Mouse (Mus musculus): ENCODE measurements around the gene Denr.
A peak's percentile ranks its signal among the peaks of the same experiment; 100 is the strongest.

The Denr gene

DNA sequence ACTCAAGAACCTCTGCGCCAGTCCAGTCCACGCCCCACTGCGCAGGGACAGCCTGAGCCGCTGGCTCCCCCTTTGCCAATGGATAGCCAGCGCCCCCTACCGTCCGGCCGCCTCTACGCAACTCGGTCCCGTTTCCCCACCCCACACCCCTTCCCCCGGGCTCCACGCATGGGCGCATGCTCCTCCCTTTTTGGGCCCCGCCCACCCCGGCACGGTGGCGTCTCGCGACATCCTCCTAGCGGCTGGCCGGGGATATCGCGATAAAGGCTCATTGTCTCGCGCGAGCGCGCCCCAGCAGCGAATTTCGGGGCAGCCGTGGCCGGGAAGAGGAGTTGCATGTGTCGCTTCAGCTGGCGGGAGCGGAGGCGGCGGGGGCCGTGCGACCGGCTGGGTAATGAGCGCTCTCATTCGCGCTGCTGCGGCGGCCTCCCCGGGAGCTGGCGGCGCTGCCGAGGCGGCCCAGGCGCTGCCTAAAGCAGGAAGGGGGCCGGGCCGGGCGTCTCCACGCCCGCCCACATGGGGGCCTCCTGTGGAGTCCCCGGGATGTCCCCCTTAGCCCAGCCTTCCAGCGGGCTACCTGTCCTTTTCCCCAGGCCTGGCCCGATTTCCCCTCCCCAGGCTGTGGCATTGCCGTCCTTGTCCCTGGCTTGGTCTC lies at the start of gene Denr:
Gene Denr, plus strand, starts transcription at position 200 of the 655 bp plus-strand sequence.
- peak; percentile 95 to 99 for DNase-seq (ENCODE audit: low spot score in 2 of 2)

DNA sequence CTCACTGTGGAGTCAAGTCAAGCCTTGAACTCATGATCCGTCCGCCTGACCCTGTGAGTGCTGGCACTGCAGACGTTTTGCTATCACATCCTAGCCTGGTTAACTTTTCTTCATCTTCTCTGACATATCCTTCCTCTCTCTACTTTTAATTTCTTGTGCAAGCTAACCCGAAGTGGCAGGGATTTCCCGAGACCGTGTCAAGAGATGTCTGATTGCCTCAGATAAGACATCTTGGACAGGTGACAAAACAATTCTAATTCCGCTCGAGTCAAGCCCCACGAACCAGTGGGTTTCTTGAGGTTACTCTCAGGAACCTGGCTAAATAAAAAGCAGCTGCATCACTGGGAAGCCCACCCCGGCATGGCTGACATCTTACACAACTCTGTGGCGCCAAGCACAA lies 48.2 kb upstream of the Denr start:
- no peak for DNase-seq (ENCODE audit: low spot score in 2 of 2)

DNA sequence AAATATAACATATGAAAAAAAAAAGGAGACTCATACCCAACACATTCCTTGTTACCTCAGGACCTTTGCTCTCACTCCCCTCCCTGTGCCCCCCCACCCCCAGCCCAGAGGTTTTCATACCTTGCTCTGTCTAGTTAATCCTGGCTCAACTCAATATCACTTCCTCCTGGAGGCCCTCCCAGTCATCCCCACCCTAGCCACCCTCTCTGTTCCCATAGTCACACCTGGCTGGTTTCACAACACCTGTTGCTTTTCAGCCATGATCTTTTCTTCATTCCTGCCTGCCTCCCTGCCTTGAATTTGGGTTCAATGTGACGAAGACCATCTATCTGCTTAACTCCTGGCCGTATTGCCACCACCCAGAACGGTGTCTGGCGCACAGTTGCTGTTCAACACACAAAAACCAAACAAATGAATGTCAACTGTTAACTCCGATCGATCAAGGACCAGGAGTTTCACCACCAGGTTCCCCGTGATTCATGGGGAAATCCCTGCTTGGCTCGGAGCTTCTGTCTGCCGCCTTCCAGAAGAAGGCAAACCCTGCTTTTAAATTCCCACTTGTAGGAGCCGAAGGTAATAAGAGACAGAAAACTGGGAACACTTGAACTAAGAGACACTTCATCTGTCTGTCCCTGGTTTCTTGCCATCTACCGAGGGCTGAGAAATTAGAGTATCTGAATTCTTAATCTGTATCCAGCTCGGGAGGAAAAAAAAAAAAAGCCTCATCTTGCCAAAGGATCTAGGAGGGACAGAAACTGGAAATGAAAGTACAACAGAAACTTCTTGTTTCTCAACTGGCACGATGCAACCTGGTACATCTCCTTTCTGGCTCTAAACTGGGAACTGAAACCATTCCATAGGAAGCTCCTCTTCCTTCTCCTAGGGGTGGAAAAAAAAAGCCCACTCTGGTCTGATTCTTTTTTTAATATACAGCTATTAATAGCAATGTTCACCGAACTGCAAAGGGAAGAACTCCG lies 44.3 kb upstream of the Denr start:
- no peak for DNase-seq (ENCODE audit: low spot score in 2 of 2)

DNA sequence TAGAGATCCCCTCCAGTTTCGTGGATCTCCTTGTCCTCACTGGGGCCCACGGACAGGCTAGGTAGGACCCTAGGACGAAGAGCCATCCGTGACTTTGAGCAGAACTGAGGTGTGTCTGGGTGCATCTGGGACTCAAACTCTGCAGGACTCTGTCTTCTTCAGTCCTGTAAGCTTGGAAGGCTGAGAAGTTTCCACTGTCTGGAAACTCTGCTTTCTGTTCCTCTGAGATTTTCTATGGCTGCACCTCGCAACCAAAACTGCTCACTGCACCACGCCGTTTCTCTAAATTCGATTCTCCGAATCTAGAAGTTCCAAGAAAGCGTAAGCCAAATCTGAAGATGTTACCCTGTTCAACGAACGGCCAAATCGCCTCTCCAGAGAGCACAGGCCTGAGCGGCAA lies 43.0 kb upstream of the Denr start:
- no peak for DNase-seq (ENCODE audit: low spot score in 2 of 2)

DNA sequence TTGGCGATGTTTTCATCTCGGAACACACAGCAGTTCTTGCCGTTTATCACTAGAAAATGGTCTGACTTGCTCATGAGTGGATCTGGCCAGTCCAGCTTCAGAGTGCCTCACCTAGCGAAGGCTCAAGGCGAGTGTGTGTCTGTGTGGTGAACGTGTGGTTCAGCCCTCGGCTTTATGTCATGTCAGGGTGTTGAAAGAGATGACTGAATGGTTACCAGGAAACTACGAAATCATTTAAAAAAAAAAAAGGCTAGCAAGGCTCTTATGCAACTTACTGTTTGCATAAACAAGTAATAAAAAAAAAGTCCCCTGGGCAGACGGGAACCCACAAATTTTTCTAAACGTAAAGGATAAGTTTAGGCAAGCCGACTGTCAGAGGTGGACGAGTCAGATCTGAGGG lies 41.6 kb upstream of the Denr start, which contains the start of gene Hcar2:
Gene Hcar2, minus strand, starts transcription at position 135 of the 400 bp plus-strand sequence.
- DNase-seq (ENCODE audit: low spot score in 2 of 2), result no peak

DNA sequence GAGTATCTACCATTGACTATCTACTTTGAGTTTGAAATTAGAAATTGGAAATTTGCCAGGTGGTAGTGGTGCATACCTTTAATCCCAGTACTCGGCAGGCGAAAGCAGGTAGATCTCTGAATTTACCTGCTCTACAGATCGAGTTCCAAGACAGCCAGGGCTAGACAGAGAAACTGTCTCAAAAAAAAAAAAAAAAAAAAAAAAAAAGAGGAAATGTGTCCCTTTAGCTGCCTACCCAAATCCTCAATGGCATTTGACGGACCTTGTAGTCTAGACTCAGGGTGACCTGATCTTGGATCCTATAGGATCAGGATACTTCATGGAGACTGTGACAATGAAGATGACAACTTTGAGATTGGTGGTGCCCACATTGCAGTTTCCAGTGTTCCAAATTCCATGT lies 40.5 kb upstream of the Denr start:
- DNase-seq (ENCODE audit: low spot score in 2 of 2), result no peak

DNA sequence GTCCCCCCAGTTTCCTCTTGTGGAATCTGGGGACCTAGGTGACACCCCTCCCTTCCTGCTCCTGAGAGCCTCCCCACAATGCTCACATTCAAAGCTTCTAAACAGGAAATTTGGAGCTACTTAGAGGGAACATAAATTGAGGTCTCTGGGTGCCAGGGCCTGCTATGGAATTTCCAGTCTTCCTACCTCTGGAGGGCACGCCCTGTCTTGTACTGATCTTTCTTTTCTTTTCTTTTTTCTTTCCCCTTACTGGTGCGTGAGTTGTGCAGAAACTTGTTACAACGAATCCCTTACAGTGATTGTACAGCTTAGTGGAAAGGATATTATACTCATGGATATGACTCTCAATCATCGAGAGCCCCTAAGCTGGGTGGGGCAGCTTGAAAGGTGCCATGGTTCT lies 37.4 kb upstream of the Denr start:
- DNase-seq (ENCODE audit: low spot score in 2 of 2), result no peak

DNA sequence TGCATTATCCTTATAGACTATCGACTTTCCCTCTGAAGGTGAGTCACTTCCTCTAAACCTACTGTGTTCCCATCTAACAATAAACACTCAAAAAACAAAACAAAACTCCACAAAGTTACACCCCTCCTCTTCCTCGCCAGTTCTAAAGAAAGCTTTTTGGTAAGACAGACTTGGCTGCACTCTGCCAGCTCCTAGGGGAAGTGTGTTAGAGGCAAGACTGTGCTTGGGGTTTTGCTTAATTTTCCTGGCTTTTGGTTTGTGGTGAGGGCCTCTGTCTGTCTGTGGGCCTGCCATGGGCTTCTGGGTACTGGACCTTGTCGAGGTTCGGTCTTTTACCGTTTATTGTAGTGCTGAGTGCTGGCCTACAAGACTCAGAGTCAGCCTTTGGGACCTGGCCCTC lies 32.8 kb upstream of the Denr start:
- no peak for DNase-seq (ENCODE audit: low spot score in 2 of 2)

DNA sequence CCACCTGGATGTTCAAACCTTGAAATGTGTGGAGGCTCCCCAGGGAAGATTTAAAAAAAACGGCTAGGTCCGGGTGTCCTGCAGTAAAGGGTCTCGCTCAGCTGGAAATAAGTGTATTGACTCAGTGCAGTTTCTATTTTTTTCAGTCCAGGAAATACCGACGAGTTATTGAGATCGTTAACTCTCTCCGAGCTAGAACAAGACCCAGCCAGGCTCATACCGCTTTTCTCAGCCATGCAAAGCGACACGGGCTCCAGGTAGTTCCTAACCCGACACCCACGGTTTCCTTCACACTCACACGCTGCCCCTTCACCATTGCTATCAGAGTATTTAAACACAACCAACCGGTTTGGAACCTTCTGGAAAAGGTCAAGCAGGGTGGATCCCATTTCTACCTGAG lies 28.9 kb upstream of the Denr start:
- no peak for DNase-seq (ENCODE audit: low spot score in 2 of 2)

DNA sequence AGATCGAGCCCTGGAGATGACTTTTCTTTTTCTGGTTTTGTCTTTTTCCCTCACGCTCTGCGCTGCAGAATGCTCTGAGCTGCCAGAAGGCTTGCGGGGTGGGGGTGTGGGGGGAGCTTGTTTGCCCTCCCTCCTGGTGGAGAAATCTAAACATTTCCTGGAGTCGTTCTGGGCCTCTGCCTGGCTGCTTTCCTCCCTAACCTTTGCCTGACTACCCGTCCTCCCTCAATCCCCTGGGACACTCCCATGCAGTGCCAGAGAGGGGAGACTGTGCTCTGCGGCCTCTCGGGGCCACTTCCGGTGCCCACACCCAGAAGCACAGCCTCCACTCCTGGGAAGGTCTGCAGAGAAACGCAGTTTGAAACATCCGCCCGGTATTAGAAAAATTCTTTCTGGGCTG lies 27.0 kb upstream of the Denr start, which contains the start of gene Hcar1:
Gene Hcar1, minus strand, starts transcription at position 93 of the 400 bp plus-strand sequence.
- DNase-seq (ENCODE audit: low spot score in 2 of 2), result no peak

DNA sequence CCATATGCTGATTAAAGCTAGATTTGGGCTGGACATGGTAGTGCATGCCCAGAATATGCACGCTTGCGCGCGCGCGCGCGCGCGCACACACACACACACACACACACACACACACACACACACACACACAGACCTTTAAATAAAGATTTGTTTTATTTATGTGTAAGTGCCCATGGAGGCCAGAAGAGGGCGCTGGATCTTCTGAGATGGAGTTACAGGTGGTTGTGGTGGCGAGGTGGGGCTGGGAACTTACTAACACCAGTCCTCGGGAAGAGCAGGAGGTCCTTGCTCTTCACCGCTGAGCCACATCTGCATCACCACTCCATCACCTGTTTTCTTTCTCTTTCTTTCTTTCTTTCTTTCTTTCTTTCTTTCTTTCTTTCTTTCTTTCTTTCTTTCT lies 26.2 kb upstream of the Denr start:
- DNase-seq (ENCODE audit: low spot score in 2 of 2), result no peak

DNA sequence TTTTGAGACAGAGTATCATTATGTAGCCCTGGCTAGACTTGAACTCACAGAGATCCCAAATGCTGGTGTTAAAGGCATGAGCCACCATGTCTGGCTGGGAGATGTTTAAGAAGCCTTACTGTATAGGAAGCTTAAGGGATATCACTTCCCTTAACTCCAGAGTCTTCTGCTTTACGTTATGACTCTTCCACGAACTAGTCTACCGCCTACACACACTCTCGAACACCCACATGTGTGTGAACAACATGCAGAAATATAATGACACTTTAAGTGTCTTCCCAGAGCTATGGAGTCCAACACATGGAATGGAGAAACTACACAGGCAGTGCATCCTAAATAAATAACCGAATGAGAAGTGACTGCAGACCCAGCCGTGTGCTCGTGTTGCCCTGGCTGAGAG lies 23.1 kb upstream of the Denr start:
- no peak for DNase-seq (ENCODE audit: low spot score in 2 of 2)

DNA sequence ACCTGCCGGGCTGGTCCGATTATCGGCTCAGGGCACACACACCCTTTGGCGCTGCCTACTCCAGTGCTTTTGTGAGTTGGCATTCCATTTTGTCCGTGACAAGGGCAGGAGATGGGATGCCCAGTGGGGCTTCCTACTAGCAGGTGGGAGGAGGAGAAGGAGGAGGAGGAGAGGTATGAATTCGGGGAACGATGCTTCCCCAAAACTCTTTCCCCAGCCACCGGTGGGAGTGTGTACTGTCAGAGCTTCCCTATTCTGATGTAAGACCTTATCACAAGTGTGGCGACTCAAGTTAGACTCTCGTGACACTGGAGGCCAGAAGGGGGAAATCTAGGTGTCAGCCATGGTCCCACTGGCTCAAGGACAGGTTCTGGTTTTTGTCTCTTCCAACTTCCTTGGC lies 22.6 kb upstream of the Denr start:
- DNase-seq (ENCODE audit: low spot score in 2 of 2), result no peak

DNA sequence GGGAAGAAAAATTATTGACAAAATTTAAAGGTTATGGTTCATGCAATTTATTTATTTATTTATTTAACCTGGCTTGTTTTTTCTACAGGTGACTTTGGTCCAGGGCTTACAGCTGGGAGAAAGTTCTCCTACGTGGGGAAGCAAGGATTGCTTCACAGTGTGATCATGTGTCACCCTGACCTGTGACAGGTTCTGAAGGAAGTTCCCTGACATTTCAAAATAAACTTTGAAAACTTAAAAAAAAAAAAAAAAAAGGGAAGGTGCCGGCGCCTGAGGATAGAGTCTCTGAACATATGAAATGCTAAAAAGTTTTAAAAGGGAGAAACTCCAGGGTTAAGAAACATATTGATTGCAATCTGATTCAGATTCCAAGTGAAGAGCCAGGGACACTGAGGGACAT lies 20.6 kb upstream of the Denr start:
- no peak for DNase-seq (ENCODE audit: low spot score in 2 of 2)

DNA sequence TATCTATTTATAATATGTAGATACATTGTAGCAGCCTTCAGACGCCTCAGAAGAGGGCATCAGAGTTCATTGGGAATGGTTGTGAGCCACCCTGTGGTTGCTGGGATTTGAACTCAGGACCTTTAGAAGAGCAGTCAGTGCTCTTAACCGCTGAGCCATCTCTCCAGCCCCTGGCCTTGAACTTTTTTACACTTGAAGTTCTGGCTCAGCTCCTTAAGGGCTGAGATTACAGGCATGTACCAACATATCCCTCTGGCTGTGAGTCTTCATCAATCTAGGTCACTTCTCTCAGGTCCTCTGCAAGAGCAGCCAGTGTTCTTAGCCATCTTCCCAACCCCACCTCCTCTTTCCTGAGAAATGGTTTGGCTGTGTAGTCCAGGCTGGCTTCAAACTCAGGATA lies 16.7 kb upstream of the Denr start:
- no peak for DNase-seq (ENCODE audit: low spot score in 2 of 2)

DNA sequence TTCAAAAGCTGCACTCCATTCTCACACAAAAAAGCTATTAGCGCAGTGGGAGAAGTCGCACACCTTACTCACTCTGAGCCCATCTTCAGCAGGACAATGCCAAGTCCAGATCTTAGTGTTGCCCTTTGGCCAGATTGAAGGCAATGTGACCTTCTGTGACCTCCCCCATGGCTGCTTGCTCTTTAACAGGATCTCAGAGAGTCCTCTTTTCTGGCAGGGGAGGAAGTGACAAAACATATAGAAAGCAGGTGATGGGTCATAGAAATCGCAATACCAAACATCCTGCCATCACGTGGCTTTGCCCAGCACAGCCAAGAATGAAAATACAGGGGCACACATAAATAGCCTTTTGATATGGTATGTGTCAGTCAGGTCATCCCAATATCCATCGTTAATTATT lies 16.0 kb upstream of the Denr start:
- DNase-seq (ENCODE audit: low spot score in 2 of 2), result no peak

DNA sequence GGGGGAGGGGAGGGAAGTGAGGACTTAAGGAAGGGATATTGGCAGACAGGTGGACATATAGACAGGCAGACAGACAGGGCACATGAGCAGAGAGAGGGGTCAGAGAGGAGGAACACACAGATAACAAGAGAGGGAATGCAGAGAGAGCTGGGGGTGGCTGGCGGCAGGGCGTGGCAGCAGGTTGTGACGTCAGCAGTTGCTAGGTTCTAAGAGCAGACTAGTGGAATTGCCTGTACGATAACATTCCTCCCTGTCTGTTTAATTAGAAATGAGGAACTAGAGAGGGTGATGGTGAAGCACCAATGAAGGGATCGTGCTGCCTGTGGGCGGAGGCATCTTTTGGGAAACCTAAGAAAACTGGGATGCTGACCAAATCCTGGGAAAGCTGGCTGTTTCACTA lies 15.3 kb upstream of the Denr start:
- DNase-seq (ENCODE audit: low spot score in 2 of 2), result no peak

DNA sequence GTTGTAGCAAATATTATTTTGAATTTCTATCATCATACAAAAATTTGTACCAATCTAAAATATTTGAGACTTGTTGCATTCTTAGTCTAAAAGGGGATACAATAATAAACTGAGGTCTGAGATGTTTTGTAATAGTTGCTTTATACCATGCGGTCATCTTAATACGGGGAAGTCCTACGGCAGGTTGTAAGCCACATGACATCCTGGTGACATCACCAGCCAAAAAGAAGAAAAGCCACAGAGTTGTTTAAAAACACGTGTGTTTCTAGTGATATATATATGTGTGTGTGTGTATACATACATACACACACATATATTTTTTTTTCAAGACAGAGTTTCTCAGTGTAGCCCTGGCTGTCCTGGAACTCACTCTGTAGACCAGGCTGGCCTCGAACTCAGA lies 13.5 kb upstream of the Denr start:
- no peak for DNase-seq (ENCODE audit: low spot score in 2 of 2)

DNA sequence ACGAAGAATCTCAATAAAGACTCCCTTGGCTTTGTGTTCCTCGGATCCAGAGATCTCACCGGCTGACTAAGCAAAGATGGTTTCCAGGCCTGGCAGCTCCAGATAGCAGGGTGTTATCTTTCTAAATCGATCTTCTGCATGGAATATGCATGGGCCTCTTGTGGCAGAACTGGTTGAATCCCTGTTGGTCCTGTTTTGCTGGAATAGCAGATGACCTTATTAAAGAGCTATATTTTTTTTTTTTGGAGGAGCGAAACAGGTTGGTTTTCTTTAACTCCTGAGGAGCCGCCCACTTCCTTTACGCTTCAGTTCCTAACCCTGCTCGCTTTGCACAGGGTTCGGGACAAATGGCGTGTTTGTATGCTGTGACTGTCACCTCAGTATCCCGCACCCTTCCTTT lies 10.6 kb upstream of the Denr start:
- DNase-seq (ENCODE audit: low spot score in 2 of 2), result no peak

DNA sequence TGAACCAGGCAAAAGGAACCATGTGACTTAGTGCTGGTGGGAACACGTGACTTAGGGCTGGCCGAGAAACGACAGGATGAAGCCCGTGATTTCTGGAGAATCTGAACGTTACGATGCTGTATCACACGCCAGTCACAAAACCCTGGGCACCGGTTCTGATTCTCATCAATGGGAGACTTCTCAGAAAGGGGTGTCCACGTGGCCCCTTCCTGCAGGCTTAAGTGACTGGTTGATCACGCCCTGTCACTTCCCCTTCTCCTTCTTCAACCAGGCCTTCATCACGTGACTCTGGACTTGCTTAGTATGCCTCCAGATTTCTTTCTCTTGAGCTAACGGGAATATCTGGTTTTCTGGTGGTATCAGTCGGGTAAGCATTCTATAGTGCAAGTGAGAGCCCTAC lies 9.6 kb upstream of the Denr start:
- no peak for DNase-seq (ENCODE audit: low spot score in 2 of 2)

DNA sequence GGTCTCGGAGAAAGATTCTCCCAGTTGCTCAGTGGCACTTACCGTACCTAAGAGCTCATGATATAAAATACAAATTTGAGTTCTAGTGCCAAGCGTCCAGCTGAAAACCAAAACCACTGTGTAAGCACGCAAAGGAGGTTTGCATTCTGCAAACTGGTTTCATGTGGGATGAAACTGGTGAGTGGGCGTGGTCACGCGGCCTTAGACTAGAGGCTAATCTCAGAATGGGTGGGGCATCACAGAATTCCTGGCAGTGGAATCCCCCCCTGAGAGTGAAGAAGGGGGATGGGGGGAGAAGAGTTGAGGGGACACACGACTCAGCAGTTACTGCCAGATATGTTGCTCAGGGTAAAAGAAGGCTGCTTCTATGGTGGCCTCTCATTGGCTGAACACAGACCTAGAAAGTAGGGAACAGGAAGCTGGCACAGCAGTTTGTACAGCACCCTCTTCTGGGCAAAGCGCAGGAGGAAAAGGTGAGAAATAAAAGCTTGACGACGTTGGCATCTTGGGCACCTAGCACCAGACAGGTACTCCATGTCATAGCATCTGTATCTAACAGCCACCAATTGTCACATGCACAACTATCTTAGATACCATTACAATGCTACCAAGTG lies 2.8 kb upstream of the Denr start:
- no peak for DNase-seq (ENCODE audit: low spot score in 2 of 2)

DNA sequence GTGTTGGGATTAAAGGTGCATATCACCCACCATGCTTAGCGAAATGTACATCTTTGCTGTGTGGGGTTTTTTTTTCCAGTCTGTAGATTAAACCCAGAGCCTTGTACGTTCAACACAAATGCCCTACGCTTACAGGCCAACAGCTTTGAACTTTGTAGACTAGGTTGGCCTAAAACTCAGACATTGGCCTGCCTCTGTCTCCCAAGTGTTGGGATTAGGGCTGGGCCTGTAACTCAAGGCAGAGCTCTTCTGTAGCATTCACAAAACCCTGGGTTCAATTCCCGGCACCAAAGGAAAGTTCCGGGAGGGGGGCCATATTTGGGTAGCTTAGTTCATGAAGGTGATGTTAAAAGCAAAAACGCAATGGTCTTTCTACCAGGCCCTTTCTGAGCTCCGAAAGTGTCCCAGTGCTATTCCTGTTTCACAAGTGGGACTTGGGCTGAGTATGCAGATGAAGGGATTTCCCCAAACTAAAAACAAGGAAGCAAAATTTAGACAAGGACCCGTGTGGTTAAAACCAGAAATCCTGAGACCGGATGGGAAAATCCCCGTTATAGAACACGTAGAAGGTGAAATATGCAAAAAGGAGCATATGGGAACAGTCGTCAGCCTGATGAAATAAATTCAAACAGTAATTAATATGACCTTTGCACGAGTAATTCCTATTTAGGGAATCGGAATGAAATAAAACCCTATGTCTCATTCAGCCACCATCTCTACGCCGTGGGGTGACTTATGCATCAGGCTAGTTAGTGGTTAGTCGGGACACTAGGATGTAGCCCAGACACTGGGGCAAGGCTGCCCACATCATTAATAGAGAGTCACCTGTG lies 614 bp upstream of the Denr start:
- no peak for DNase-seq (ENCODE audit: low spot score in 2 of 2)

Measured in frontal cortex, postnatal 14 days (tissue).